Mouse (Mus musculus) megakaryocyte, embryonic 14.5 days (primary cell): ENCODE data around the gene Sptbn1. TPM values are rescaled to one million over a fixed set of nuclear protein-coding genes. Genes with fewer than 3 reads are reported as not detected.

Experiments
- H3K27me3 ChIP-seq: replicated peaks from 2 replicates; pipeline ENCODE3; 2012; ENCODE audit warnings: inconsistent platforms
- H3K36me3 ChIP-seq: replicated peaks from 2 replicates; pipeline ENCODE3; 2012; ENCODE audit warnings: low read length, inconsistent platforms, mixed read lengths
- H3K4me1 ChIP-seq: 2 replicates; pipeline ENCODE4 v1.6.1; 2012; ENCODE audit warnings: inconsistent platforms
- H3K4me3 ChIP-seq: replicated peaks from 2 replicates; pipeline ENCODE3; 2012; ENCODE audit warnings: moderate library complexity, mild to moderate bottlenecking, inconsistent platforms
- H3K9me3 ChIP-seq: 2 replicates; pipeline ENCODE4 v1.6.1; 2012; ENCODE audit warnings: inconsistent platforms
- FLI1 ChIP-seq: IDR thresholded peaks from 2 replicates; pipeline ENCODE4 v1.6.1; 2012; ENCODE audit warnings: low read length, inconsistent platforms, mixed read lengths
- GATA1 ChIP-seq: IDR thresholded peaks from 3 replicates; pipeline ENCODE4 v1.6.1; 2012; ENCODE audit warnings: mixed read lengths, low read length, inconsistent platforms, borderline replicate concordance
- polyA plus RNA-seq: library from polyadenylated mRNA; stranded (reverse); fragments of >175 nt; gene quantifications from 2 replicates; pipeline ENCODE4 v1.2.3, GENCODE M21; 2012; ENCODE audit warnings: low replicate concordance; ENCODE audit not compliant: insufficient read depth

The Sptbn1 gene
- polyA plus RNA-seq, 1 experiment = 10.8 TPM

DNA sequence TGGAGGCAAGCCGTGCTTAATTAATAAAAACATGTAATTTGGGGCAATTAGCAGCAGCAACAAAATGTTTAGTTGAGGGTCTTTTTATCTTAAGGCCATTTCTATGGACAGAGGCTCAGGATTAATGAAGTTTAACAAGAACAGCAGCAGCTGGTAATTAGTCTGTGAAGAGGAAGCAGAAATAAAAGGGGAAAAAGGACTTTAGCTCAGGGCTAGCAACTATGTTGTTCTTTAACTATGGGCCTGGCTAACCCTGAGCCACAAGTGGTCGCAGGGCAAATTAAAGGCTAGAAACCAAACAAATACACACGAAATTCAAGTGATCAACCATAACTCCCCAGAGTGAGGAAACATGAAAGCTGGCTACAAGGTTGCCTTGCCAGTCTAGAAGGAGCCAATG is 91.9 kb downstream of the Sptbn1 start:
- peak overlapping the region; percentile 48 for H3K4me3 ChIP-seq
- TF ChIP-seq FLI1 = no peak
- no peaks in the 10 kb centered on the region for H3K9me3 ChIP-seq
- H3K36me3 ChIP-seq = peaks cover 56% of the 10 kb centered on the region
- H3K4me1 ChIP-seq = peaks cover 83% of the 10 kb centered on the region
- no peaks in the 10 kb centered on the region for H3K27me3 ChIP-seq

DNA sequence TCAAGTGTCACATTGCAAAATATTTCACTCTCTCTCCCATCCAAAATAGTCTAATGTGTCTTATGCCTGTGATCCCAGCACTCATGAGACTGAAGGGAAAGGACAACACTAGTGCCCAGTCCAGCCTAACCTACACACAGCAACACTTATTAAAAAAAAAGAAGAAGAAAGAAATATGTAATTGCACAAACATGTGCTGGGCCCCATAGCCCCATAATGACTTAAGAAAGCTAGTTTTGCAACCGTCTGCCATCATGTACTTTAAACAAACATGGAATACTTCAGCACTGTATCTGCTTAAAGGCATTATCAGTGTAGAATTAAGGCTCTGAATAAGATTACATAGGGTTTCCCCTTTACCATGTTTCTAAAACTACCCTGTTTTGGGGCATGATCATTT is 92.4 kb downstream of the Sptbn1 start:
- peaks cover 83% of the 10 kb centered on the region for H3K4me1 ChIP-seq
- TF ChIP-seq GATA1 (no peak), FLI1 (no peak)
- H3K27me3 ChIP-seq = no peaks in the 10 kb centered on the region
- no peak overlapping the region for H3K4me3 ChIP-seq
- no peaks in the 10 kb centered on the region for H3K9me3 ChIP-seq
- H3K36me3 ChIP-seq = peaks cover 56% of the 10 kb centered on the region

DNA sequence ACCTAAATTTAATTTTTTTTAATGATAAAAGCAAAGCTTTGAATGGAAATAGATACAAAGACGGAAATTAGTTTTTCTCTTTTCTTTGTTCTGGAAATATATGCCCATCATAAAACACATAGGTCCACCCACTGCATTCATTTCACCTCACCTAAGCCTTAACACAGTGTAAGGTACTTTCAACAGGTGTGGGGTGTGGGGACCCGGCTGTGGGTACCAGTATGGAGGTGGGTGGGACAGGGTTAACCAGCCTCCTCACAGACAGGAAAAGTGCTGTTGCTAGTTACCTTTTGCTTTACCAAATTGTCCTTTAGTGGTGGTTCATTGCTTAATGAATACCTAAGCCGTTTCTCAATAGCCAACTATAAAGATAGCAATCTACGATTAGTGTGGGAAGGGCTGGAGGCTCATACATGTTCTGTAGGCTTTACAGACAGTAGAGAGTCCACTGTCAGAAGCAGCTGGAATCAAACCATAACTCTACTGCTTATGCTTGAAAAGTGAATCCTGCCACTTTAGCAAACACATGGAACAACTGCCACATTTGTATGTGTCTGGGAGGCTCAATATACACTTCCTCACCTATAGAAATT is 96.3 kb downstream of the Sptbn1 start:
- H3K9me3 ChIP-seq = no peaks in the 10 kb centered on the region

DNA sequence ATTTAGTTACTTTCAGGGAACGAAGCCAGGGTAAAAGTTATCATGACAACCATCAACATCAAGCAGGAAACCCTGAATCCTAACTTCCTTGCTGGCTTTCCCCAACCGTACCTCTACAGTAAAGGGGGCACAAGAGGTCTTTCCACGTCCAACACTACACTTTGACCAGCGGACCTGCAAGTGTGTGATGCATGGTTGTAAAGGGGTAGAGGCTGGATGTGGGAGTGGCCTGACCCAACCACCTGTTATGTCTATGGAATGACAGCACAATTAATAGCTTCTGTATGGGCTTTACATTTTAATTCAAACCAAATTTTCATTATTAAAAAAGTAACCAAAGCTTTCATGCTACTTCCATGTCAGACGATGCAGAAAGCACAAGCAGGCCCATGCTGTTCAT is 96.8 kb downstream of the Sptbn1 start:
- Histone ChIP-seq H3K9me3 (no peaks in the 10 kb centered on the region), H3K27me3 (no peaks in the 10 kb centered on the region), H3K4me1 (peaks cover 79% of the 10 kb centered on the region), H3K4me3 (no peak overlapping the region), H3K36me3 (peaks cover 49% of the 10 kb centered on the region)
- TF ChIP-seq GATA1 (no peak), FLI1 (no peak)

More for the DNA sequence above, 96.3 kb downstream of the Sptbn1 start:
- H3K36me3 ChIP-seq = peaks cover 54% of the 10 kb centered on the region
- no peak for TF ChIP-seq GATA1
- no peak for TF ChIP-seq FLI1
- no peak overlapping the region for H3K4me3 ChIP-seq
- H3K4me1 ChIP-seq = peaks cover 79% of the 10 kb centered on the region
- no peaks in the 10 kb centered on the region for H3K27me3 ChIP-seq

DNA sequence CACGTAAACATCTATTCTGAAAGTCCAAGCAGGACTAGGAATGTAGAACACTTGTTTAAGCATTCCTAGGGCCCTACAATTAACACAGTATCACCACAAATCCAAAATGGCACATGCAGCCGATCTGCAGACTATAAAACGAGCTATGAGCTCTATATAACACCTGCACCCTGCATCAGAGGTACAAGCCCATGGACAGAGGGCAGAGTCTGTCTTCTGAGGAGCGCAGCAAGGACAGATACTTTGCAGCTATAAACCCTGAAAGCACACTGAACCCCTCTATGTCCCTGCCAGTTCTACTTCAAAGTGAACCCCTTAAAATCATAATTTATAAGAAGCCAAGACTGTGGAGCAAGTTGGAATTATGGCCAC is 101.4 kb downstream of the Sptbn1 start:
- H3K4me3 ChIP-seq = peak overlapping the region; percentile 86
- peaks cover 54% of the 10 kb centered on the region for H3K36me3 ChIP-seq
- peaks cover 87% of the 10 kb centered on the region for H3K4me1 ChIP-seq
- H3K27me3 ChIP-seq = no peaks in the 10 kb centered on the region
- no peaks in the 10 kb centered on the region for H3K9me3 ChIP-seq
- TF ChIP-seq FLI1 (no peak), GATA1 (no peak)

DNA sequence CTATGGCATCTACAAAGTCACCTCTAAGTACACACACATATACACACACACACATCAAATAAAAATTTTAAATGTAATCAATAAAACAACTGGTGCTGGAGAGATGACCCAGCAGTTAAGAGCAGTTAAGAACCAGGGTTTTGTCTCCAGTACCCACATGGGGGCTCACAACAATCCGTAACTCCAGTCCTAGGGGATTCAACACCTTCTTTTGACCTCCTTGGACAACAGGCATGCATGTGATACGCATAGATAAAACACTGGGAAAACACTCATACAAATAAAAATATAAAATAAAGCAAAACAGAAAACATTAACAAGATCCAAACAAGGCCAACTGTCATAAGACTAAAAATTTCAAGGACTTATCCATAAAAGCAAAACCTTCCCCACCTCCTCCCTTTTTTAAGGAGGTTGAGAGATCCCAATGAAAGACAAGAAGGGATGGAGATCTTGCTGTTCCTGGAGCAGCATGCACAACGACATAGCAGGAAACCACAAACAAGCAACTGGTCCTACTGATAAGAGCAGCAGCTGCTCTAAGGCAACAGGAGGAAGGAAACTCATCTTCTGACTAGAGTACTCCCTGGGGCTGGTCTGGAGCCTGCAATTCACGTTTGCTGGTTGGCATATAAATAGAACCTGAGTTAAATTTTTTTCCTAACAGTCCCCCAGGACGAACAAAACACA is 102.0 kb downstream of the Sptbn1 start:
- Histone ChIP-seq H3K4me1 (peaks cover 87% of the 10 kb centered on the region), H3K4me3 (peak overlapping the region; percentile 86), H3K27me3 (no peaks in the 10 kb centered on the region), H3K9me3 (no peaks in the 10 kb centered on the region), H3K36me3 (peaks cover 55% of the 10 kb centered on the region)
- peak; percentile 93 for TF ChIP-seq GATA1
- TF ChIP-seq FLI1 = no peak; the same call in 1 of the 2 replicates

DNA sequence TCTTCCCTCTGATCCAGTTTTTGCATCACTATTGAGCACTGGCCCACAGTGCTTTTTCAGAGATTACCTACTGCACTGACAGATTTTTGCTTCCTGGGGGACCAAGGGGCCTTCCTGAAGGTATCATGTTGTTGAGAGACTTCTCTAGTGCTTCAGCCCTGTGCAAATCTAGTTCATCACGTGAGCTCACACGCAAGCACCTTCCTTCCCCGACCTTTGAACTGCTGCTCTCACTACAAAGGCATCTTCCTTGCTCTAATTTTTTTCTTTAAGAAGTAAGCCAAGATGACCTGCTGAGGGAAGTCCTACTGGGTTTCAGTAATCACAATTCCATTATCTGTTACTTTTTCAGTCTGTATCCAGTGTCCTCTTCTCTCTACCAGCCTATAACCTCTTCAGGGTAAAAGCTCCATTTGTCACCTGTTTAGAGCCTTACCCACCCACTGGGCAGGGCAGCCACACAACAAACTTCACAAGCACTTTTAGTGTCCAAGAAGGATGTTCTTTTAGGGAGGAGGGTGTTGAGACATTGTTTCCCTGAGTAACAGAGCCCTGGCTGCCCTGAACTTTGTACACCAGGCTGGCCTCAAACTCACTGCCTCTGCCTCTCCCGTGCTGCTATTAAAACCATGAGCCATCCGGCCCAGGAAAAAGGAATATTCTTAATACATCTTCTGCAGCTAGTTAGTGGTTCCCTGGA is 103.3 kb downstream of the Sptbn1 start:
- H3K36me3 ChIP-seq = peaks cover 61% of the 10 kb centered on the region
- peaks cover 91% of the 10 kb centered on the region for H3K4me1 ChIP-seq

DNA sequence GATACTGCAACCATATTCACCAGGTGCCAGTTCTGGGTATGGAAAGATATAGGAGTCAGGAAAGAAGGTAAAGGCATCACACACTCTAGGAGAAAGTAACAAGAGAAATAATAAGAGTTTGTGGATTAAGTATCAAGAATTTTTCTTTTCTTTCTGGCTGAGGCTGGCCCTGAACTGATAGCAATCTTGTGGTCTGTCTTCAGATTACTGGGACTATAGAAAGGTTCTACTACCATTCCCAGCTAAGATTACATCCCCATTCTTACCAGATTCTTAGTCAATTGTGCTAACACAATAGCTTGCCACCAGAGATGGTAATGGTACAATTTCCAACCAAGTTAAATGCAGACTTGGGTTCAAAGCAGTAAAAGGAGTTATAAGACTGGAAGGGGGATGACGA is 104.1 kb downstream of the Sptbn1 start:
- TF ChIP-seq GATA1 (no peak), FLI1 (no peak)
- Histone ChIP-seq H3K9me3 (no peaks in the 10 kb centered on the region), H3K27me3 (no peaks in the 10 kb centered on the region), H3K4me3 (no peak overlapping the region), H3K4me1 (peaks cover 96% of the 10 kb centered on the region), H3K36me3 (peaks cover 66% of the 10 kb centered on the region)

More for the DNA sequence above, 103.3 kb downstream of the Sptbn1 start:
- peak overlapping the region; percentile 46 for H3K4me3 ChIP-seq
- TF ChIP-seq FLI1 (no peak), GATA1 (no peak)
- H3K27me3 ChIP-seq = no peaks in the 10 kb centered on the region
- no peaks in the 10 kb centered on the region for H3K9me3 ChIP-seq

DNA sequence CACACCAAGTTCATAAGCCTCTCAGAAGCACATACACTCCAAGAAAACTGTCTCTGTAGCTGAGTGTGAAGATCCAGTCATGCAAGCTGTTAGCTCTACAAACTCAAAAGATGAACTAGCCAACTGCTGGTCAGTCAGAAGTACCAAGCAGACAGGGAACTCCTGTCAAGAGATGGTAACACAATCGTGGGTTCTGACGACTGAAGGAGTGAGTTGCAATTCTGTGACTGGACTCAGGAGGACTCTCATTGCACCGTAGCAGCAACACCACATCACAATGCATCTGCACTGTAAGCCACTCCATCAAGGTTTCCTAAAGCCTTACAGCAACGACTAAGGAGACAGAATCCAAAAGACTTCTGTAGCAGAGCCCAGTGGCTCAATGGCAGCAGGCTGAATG is 104.9 kb downstream of the Sptbn1 start:
- H3K4me1 ChIP-seq = peaks cover 96% of the 10 kb centered on the region

DNA sequence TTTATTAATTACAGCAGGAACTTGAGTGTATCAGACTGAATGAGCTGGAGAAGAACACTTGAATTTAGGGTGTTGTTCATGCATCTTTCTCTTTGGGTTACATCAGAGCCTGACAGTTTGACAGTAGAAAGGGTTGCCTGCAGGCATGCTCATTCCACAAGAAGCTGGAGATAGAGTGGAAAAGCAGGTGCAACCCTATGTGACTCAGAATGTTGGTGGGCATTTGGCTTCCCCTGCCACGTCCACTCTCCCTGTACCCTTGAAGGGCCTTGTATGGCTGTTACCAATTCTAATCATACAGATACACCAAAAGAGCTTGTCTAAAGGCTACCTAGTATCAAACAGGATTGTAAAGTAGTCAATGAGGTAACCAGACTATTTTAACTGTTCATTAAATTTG is 106.2 kb downstream of the Sptbn1 start:
- Histone ChIP-seq H3K36me3 (peaks cover 73% of the 10 kb centered on the region), H3K9me3 (no peaks in the 10 kb centered on the region), H3K27me3 (no peaks in the 10 kb centered on the region), H3K4me1 (peaks cover 92% of the 10 kb centered on the region), H3K4me3 (peak overlapping the region; percentile 62)
- TF ChIP-seq FLI1 (no peak), GATA1 (no peak)

More for the DNA sequence above, 104.9 kb downstream of the Sptbn1 start:
- H3K4me3 ChIP-seq = peak overlapping the region; percentile 55
- H3K9me3 ChIP-seq = no peaks in the 10 kb centered on the region
- no peaks in the 10 kb centered on the region for H3K27me3 ChIP-seq
- no peak for TF ChIP-seq GATA1
- TF ChIP-seq FLI1 = no peak
- H3K36me3 ChIP-seq = peaks cover 67% of the 10 kb centered on the region
